ENCODE assay signal across 9 mouse cellular contexts in the genomic region with DNA sequence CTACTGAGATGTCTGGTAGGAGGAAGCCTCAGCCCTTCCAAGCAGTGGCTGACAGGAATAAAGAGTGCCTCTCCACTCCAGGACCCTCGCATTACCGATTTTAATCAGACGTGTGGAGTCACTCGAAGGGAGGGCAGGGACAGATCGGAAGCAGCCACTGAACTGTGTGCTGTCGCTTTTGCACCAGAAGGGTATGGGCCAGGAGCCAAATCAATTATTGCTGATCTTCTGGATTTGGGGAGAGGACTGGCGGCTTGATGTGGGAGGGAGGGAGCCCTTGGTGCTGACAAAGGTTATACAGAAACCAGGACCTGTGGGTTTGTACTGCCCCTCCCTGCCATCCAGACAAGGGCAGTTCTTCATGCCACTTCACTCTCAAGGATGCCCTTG.
DNase-seq lines count a peak whose midpoint lies in the region; ATAC-seq and TF ChIP-seq lines count a peak whose summit lies in the region.
"Had no signal": no experiment of that assay in that cellular context is flagged by ENCODE, and none has a peak within 500 bp of the region (broad histone marks: within the 10 kb centered on the region; RNA-seq: fewer than 3 reads in every experiment).

No protein-coding gene starts in this region.

- WGBS in forebrain, embryonic 10.5 days, result 43% methylated on average over 7 of the region's 7 CpGs
- 6% methylated on average over 7 of the region's 7 CpGs for WGBS in hindbrain, postnatal 0 days
- 6% methylated on average over 7 of the region's 7 CpGs for WGBS in neural tube, embryonic 15.5 days

- no peak overlapping the region for H3K9ac ChIP-seq in hindbrain, postnatal 0 days (replicated peaks; ENCODE audit: low read length)
- H3K9ac ChIP-seq in neural tube, embryonic 15.5 days (replicated peaks), result no peak overlapping the region
- H3K9ac ChIP-seq: lung, embryonic 14.5 days had no signal

- peak; percentile 85 for ATAC-seq in hindbrain, postnatal 0 days
- ATAC-seq in neural tube, embryonic 15.5 days (ENCODE audit: low FRiP score), result peak; percentile 53; the same call in 1 of the 2 replicates

- no peak overlapping the region for H3K4me3 ChIP-seq in forebrain, embryonic 10.5 days
- no peak overlapping the region for H3K4me3 ChIP-seq in hindbrain, postnatal 0 days (ENCODE audit: low read length)
- H3K4me3 ChIP-seq in neural tube, embryonic 15.5 days (replicated peaks), result no peak overlapping the region

- peaks cover 11% of the 10 kb centered on the region for H3K27me3 ChIP-seq in forebrain, embryonic 10.5 days (ENCODE audit: poor library complexity, severe bottlenecking)
- H3K27me3 ChIP-seq in hindbrain, postnatal 0 days (ENCODE audit: insufficient read depth, low read length), result no peaks in the 10 kb centered on the region
- H3K27me3 ChIP-seq in neural tube, embryonic 15.5 days (replicated peaks), result 0 out of 2 replicates have a peak, but pooled peaks cover 3% of the 10 kb centered on the region

- H3K4me1 ChIP-seq in forebrain, embryonic 10.5 days, result peaks cover 59% of the 10 kb centered on the region
- H3K4me1 ChIP-seq in hindbrain, postnatal 0 days (ENCODE audit: insufficient read depth, low read length), result peaks cover 19% of the 10 kb centered on the region
- H3K4me1 ChIP-seq in neural tube, embryonic 15.5 days, result peaks cover 41% of the 10 kb centered on the region

- DNase-seq in layer of hippocampus, postnatal 10 days (ENCODE audit: low spot score in 2 of 2), result peak; percentile 19 to 37
- DNase-seq in layer of hippocampus, postnatal 25 days (ENCODE audit: extremely low spot score in 1 of 2, low spot score in 1 of 2), result no peak
- DNase-seq in forebrain, embryonic 10.5 days (ENCODE audit: extremely low spot score, low spot score), result no peak
- DNase-seq in hindbrain, postnatal 0 days (ENCODE audit: low spot score), result peak; percentile 88
- DNase-seq in right cerebral cortex, adult 2 months (ENCODE audit: low spot score in 2 of 2), result no peak
- DNase-seq in urinary bladder, adult 2 months (ENCODE audit: low spot score), result no peak
- DNase-seq: lung, embryonic 14.5 days had no signal

- H3K36me3 ChIP-seq in forebrain, embryonic 10.5 days (replicated peaks), result no peaks in the 10 kb centered on the region
- no peaks in the 10 kb centered on the region for H3K36me3 ChIP-seq in hindbrain, postnatal 0 days (ENCODE audit: insufficient read depth, low read length)
- no peaks in the 10 kb centered on the region for H3K36me3 ChIP-seq in neural tube, embryonic 15.5 days
- H3K36me3 ChIP-seq: G1E had no signal

- no peaks in the 10 kb centered on the region for H3K9me3 ChIP-seq in forebrain, embryonic 10.5 days
- H3K9me3 ChIP-seq in hindbrain, postnatal 0 days (ENCODE audit: low read length), result no peaks in the 10 kb centered on the region
- no peaks in the 10 kb centered on the region for H3K9me3 ChIP-seq in neural tube, embryonic 15.5 days (replicated peaks)
- H3K9me3 ChIP-seq: G1E had no signal

- TF ChIP-seq CTCF in hindbrain, postnatal 0 days (IDR thresholded peaks at IDR 0.05; ENCODE audit: low read depth), result peak; percentile 12

- peak overlapping the region; percentile 33; the same call in 1 of the 2 replicates for H3K27ac ChIP-seq in forebrain, embryonic 10.5 days
- H3K27ac ChIP-seq in hindbrain, postnatal 0 days, result peak overlapping the region; percentile 68
- 0 out of 2 replicates have a peak overlapping the region, but pooled peaks have one; percentile 33 for H3K27ac ChIP-seq in neural tube, embryonic 15.5 days (replicated peaks)

- peak overlapping the region; percentile 24 for H3K4me2 ChIP-seq in hindbrain, postnatal 0 days (ENCODE audit: low read depth, low read length)
- peak overlapping the region; percentile 29; the same call in 1 of the 2 replicates for H3K4me2 ChIP-seq in neural tube, embryonic 15.5 days
- H3K4me2 ChIP-seq: lung, embryonic 14.5 days had no signal

Comparison
In these comparisons a context has a peak if more than half of its experiments do, and no peak if none do; other contexts are left out.
1. DNase-seq: peak in layer of hippocampus, postnatal 10 days (2 of 2) and hindbrain, postnatal 0 days (single experiment); none in layer of hippocampus, postnatal 25 days (0 of 2), forebrain, embryonic 10.5 days (single experiment), right cerebral cortex, adult 2 months (0 of 2) and urinary bladder, adult 2 months (single experiment).
2. Peak in every context shown above with its lines, with median percentiles within 50 percentile points of each other: H3K27ac ChIP-seq.